Mouse (Mus musculus): ENCODE results near the gene Psmg4.
A peak's percentile ranks its signal among the peaks of the same experiment; 100 is the strongest.

The Psmg4 gene

GRCm38 (mm10) chr13:34162491-34163303 lies at the start of gene Psmg4:
Gene Psmg4 (plus strand): TSS chr13:34162964.
- DNase-seq: peak; percentile 90

- DNase-seq: no peak
Measured at GRCm38 (mm10) chr13:34113086-34113485, 49.7 kb upstream of the Psmg4 start.

- no peak for DNase-seq
Measured at GRCm38 (mm10) chr13:34114654-34115053, 48.1 kb upstream of the Psmg4 start.

- no peak for DNase-seq
Measured at GRCm38 (mm10) chr13:34116508-34116907, 46.3 kb upstream of the Psmg4 start.

- no peak for DNase-seq
Measured at GRCm38 (mm10) chr13:34118816-34119215, 43.9 kb upstream of the Psmg4 start.

- no peak for DNase-seq
Measured at GRCm38 (mm10) chr13:34119406-34119805, 43.4 kb upstream of the Psmg4 start.

GRCm38 (mm10) chr13:34120536-34120935 lies 42.2 kb upstream of the Psmg4 start:
- no peak for DNase-seq

GRCm38 (mm10) chr13:34125711-34126110 lies 37.1 kb upstream of the Psmg4 start:
- DNase-seq: no peak

- no peak for DNase-seq
Measured at GRCm38 (mm10) chr13:34128276-34129114, 34.3 kb upstream of the Psmg4 start.

- DNase-seq: no peak
Measured at GRCm38 (mm10) chr13:34129485-34130225, 33.1 kb upstream of the Psmg4 start.

GRCm38 (mm10) chr13:34130226-34130731 lies 32.5 kb upstream of the Psmg4 start, which contains the start of gene Tubb2b:
Gene Tubb2b (minus strand): TSS chr13:34130466.
- no peak for DNase-seq

- no peak for DNase-seq
Measured at GRCm38 (mm10) chr13:34131011-34131707, 31.6 kb upstream of the Psmg4 start.

GRCm38 (mm10) chr13:34131708-34132060 lies 31.1 kb upstream of the Psmg4 start:
- DNase-seq: no peak

GRCm38 (mm10) chr13:34132299-34132698 lies 30.5 kb upstream of the Psmg4 start:
- no peak for DNase-seq

GRCm38 (mm10) chr13:34132875-34133274 lies 29.9 kb upstream of the Psmg4 start:
- no peak for DNase-seq

- no peak for DNase-seq
Measured at GRCm38 (mm10) chr13:34133326-34134071, 29.3 kb upstream of the Psmg4 start.

- no peak for DNase-seq
Measured at GRCm38 (mm10) chr13:34134276-34134675, 28.5 kb upstream of the Psmg4 start.

- no peak for DNase-seq
Measured at GRCm38 (mm10) chr13:34136605-34137004, 26.2 kb upstream of the Psmg4 start.

- DNase-seq: no peak
Measured at GRCm38 (mm10) chr13:34143389-34143788, 19.4 kb upstream of the Psmg4 start.

GRCm38 (mm10) chr13:34146916-34147315 lies 15.8 kb upstream of the Psmg4 start:
- no peak for DNase-seq

GRCm38 (mm10) chr13:34148181-34148580 lies 14.6 kb upstream of the Psmg4 start:
- DNase-seq: no peak
